Mouse (Mus musculus) layer of hippocampus, postnatal 36 days (tissue): ENCODE results near the gene Gpbar1. TPM values are rescaled to one million over a fixed set of nuclear protein-coding genes. Genes with fewer than 3 reads are reported as not detected.
"Not testable (repeated sequence)": the region's sequence is repeated elsewhere in the genome, so short reads cannot be mapped to it uniquely, and the experiment has no call there.

Experiments used
- DNase-seq, 2 experiments: peaks; one replicate each; pipeline ENCODE4 v3.0.0; 2022
- total RNA-seq, 2 experiments: library from RNA; stranded (reverse); gene quantifications; 2 replicates each; pipeline ENCODE4 v1.2.3; 2021

Gpbar1 gene
- total RNA-seq, 2 experiments from 2014 or later = not detected

- no peak for DNase-seq
Measured at GRCm38 (mm10) chr1:74296477-74296876, 18.1 kb downstream of the Gpbar1 start.

- DNase-seq = no peak
Measured at GRCm38 (mm10) chr1:74297269-74297668, 18.9 kb downstream of the Gpbar1 start.

- no peak for DNase-seq
Measured at GRCm38 (mm10) chr1:74298157-74298750, 19.9 kb downstream of the Gpbar1 start.

- DNase-seq = no peak
Measured at GRCm38 (mm10) chr1:74298996-74299395, 20.6 kb downstream of the Gpbar1 start.

- DNase-seq = no peak
Measured at GRCm38 (mm10) chr1:74300347-74301110, 22.2 kb downstream of the Gpbar1 start.

- no peak for DNase-seq
Measured at GRCm38 (mm10) chr1:74302229-74302628, 23.9 kb downstream of the Gpbar1 start.

GRCm38 (mm10) chr1:74302835-74303234 lies 24.5 kb downstream of the Gpbar1 start:
- no peak for DNase-seq

- peak; percentile 65 to 66 for DNase-seq
Measured at GRCm38 (mm10) chr1:74303509-74304338, 25.4 kb downstream of the Gpbar1 start.

GRCm38 (mm10) chr1:74304339-74304790 lies 26.0 kb downstream of the Gpbar1 start:
- DNase-seq = no peak

- no peak for DNase-seq
Measured at GRCm38 (mm10) chr1:74304946-74305345, 26.6 kb downstream of the Gpbar1 start.

- DNase-seq = no peak
Measured at GRCm38 (mm10) chr1:74305522-74305921, 27.2 kb downstream of the Gpbar1 start, which contains the start of gene Tmbim1. TSS of gene Tmbim1 (minus strand) at chr1:74305622.

GRCm38 (mm10) chr1:74307146-74307545 lies 28.8 kb downstream of the Gpbar1 start:
- DNase-seq = no peak

- DNase-seq = no peak
Measured at GRCm38 (mm10) chr1:74308001-74308964, 29.9 kb downstream of the Gpbar1 start.

GRCm38 (mm10) chr1:74309767-74310166 lies 31.4 kb downstream of the Gpbar1 start:
- DNase-seq = no peak

GRCm38 (mm10) chr1:74313049-74313692 lies 34.8 kb downstream of the Gpbar1 start:
- peak in 1 of 2 experiments; percentile 57 for DNase-seq

GRCm38 (mm10) chr1:74314796-74315195 lies 36.4 kb downstream of the Gpbar1 start:
- no peak for DNase-seq

- no peak for DNase-seq
Measured at GRCm38 (mm10) chr1:74316114-74316827, 37.9 kb downstream of the Gpbar1 start.

- no peak for DNase-seq
Measured at GRCm38 (mm10) chr1:74318711-74319110, 40.4 kb downstream of the Gpbar1 start.

GRCm38 (mm10) chr1:74321396-74321795 lies 43.0 kb downstream of the Gpbar1 start:
- no peak for DNase-seq

- DNase-seq = not testable (repeated sequence)
Measured at GRCm38 (mm10) chr1:74326916-74327315, 48.6 kb downstream of the Gpbar1 start.
